Mouse (Mus musculus): ENCODE results near the gene Lrrc9.

- TF ChIP-seq CTCF (IDR thresholded peaks at IDR 0.05; ENCODE audit: control insufficient read depth, insufficient read depth, insufficient read length), result no peak
- TF ChIP-seq FOSL1 (IDR thresholded peaks at IDR 0.05; ENCODE audit: insufficient read depth, low read length, poor library complexity, severe bottlenecking), result no peak
- TF ChIP-seq CEBPB (IDR thresholded peaks at IDR 0.05; ENCODE audit: low read depth), result no peak
- no peak for TF ChIP-seq USF1 (IDR thresholded peaks at IDR 0.05; ENCODE audit: low read depth)
These were observed 67.9 kb downstream of the Lrrc9 start for GRCm38 (mm10) chr12:72509606-72510005.
